Mouse (Mus musculus): ENCODE measurements around the gene Romo1.

DNA sequence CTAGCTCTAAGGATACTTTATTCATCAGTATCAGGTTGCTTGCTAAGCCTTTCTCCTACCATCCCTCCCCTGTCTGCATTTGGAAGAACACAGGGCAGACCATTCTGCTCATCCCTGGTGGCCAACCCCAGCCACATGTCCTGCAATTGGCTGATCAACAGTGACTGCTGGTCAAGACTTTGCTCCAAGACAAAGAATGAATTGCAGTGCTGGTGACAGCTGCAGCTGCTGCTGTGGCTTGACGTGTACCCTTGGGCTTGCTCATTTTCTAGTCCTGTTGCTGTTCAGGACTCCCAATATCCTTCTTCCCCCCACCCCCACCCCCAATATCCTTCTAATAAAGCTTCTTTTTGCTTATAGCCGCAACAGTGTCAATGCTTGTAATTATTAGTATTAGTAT lies 48.2 kb downstream of the Romo1 start:
- TF ChIP-seq CTCF (conservative IDR thresholded peaks at IDR 0.05; ENCODE audit: low read length) (no peak), NANOG (IDR thresholded peaks at IDR 0.05; ENCODE audit: borderline replicate concordance, low read length) (no peak), POU5F1 (IDR thresholded peaks at IDR 0.05; ENCODE audit: borderline replicate concordance, low read length) (no peak)

Measured in E14TG2a.4 (cell line).